Mouse (Mus musculus) lung, postnatal 0 days (tissue): ENCODE results near the gene Hist1h3g. TPM values are rescaled to one million over a fixed set of nuclear protein-coding genes. Genes with fewer than 3 reads are reported as not detected.

Experiments used
- ATAC-seq: fragments of 200-750 bp; cut with Nextera tagmentation; 2 replicates; pipeline ENCODE4 v1.8.0; 2017; ENCODE audit warnings: moderate library complexity
- DNase-seq: peaks from one replicate; pipeline ENCODE4 v3.0.0-alpha.2; 2016; ENCODE audit warnings: low spot score
- H3K27ac ChIP-seq: fragments of 300-500 bp; sonication (generic); 2 replicates; pipeline ENCODE4 v1.5.1; 2014; ENCODE audit warnings: antibody characterized with exemption, mild to moderate bottlenecking, low read length, mixed read lengths
- H3K27me3 ChIP-seq: fragments of 300-500 bp; sonication (generic); replicated peaks from 2 replicates; pipeline ENCODE4 v1.6.1; 2014; ENCODE audit warnings: low read length, mixed read lengths; ENCODE audit not compliant: insufficient read depth
- H3K36me3 ChIP-seq: fragments of 300-500 bp; sonication (generic); 2 replicates; pipeline ENCODE4 v1.6.1; 2014; ENCODE audit warnings: low read length, mixed read lengths; ENCODE audit not compliant: insufficient read depth
- H3K4me1 ChIP-seq: fragments of 300-500 bp; sonication (generic); 2 replicates; pipeline ENCODE4 v1.6.1; 2014; ENCODE audit warnings: antibody characterized with exemption, low read depth, low read length, mixed read lengths; ENCODE audit not compliant: insufficient read depth
- H3K4me2 ChIP-seq: fragments of 300-500 bp; sonication (generic); replicated peaks from 2 replicates; pipeline ENCODE4 v1.6.1; 2014; ENCODE audit warnings: low read depth, mild to moderate bottlenecking, low read length, moderate library complexity, mixed read lengths
- H3K4me3 ChIP-seq: fragments of 300-500 bp; sonication (generic); 2 replicates; pipeline ENCODE4 v1.5.1; 2014; ENCODE audit warnings: low read depth, low read length
- H3K9ac ChIP-seq: fragments of 300-500 bp; sonication (generic); replicated peaks from 2 replicates; pipeline ENCODE4 v1.6.1; 2014; ENCODE audit warnings: low read depth, mild to moderate bottlenecking
- H3K9me3 ChIP-seq: fragments of 300-500 bp; sonication (generic); 2 replicates; pipeline ENCODE4 v1.6.1; 2016; ENCODE audit warnings: low read length, mixed read lengths
- CTCF ChIP-seq: IDR thresholded peaks from 2 replicates; pipeline ENCODE4 v1.5.1; 2016; ENCODE audit warnings: antibody characterized with exemption, mild to moderate bottlenecking
- EP300 ChIP-seq: IDR thresholded peaks from 2 replicates; pipeline ENCODE4 v1.6.1; 2016; ENCODE audit warnings: antibody characterized with exemption, mild to moderate bottlenecking, control low read depth
- WGBS: fragments of 180-500 bp; shearing (Covaris S2); extraction: QIAGEN DNeasy Blood & Tissue Kit; methylation state at CpG from one replicate; pipeline ENCODE4 v1.1.7; 2014; 5-methylcytosine and 5-hydroxymethylcytosine counted together
- polyA plus RNA-seq: library from polyadenylated mRNA; unstranded; fragments of >200 nt; fragmentation: Nextera tagmentation; extraction: Ambion mirVana; gene quantifications from 2 replicates; pipeline ENCODE4 v1.2.1, GENCODE M21; 2015

Gene Hist1h3g
- polyA plus RNA-seq, 1 experiment from 2014 or later: 0.80 TPM

DNA sequence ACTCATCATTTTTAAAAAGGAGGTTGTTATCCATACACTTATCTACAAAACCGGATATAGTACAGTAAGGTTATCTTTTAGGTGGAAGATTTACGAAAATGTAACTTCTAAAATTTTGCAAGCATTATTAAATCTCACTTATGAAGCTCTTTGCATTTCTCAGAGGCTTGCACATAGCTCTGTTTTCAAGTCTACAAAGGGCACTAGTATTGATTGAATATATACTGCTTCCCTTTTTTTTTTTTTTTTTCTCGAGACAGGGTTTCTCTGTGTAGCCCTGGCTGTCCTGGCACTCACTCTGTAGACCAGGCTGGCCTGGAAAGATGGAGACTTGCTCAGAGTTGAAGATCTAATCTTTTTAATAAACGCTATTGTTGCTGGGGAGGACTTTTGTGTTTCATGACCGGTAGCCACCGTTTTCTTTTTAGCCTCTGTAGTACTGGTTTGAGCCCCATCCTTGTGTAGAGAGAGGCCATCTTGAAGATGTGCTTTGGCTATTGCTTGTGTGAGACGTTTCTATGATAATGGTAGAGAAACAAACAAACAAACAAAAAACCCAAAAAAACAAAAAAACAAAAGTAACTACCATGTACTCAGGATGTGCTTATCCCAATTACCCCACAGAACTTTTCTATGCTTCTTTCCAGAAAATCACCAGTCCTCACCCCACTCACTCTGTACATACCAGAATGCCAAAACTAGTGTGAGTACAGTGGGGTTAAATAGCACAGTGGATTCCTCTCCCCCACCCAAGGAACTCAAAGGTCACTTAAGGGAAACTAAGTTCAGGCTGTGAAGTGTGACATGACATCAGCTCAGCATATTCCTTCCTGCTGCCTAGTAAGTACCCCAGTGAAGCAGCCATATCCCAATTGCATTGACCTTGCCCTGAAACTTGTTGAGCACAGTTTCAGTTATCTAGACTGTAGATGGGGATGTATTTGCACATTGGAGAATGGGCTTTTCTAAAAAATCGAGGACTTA lies 17.0 kb downstream of the Hist1h3g start:
- peak overlapping the region; percentile 59 for H3K4me2 ChIP-seq
- WGBS: 38% methylated on average over 8 of the region's 8 CpGs
- H3K9me3 ChIP-seq: no peaks in the 10 kb centered on the region
- no peak for ATAC-seq
- peak overlapping the region; percentile 75; the same call in 1 of the 2 replicates for H3K27ac ChIP-seq
- H3K9ac ChIP-seq: no peak overlapping the region
- H3K27me3 ChIP-seq: no peaks in the 10 kb centered on the region
- DNase-seq: peak; percentile 4
- no peaks in the 10 kb centered on the region for H3K4me1 ChIP-seq
- TF ChIP-seq CTCF (no peak), EP300 (no peak)
- peak overlapping the region; percentile 41 for H3K4me3 ChIP-seq
- H3K36me3 ChIP-seq: no peaks in the 10 kb centered on the region

DNA sequence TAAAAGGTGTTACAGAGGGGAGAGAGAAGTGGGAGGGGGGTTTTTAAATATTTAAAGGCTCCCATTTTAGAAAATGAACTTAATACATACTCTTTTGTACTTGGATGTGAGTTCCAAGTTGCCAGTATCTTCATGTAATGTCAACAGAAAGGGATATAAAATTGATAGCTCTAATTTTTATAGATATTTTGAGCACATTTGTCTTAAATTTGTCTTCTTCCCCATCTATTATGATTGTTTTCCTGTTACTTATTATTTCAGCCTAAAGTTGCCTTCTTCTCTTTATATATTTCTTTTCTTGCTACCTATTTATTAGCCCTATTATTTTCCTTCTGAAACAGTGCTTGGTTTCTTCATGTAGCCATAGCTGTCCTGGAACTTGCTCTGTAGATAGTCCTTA lies 17.7 kb downstream of the Hist1h3g start, which contains the start of gene Hist1h1d:
Hist1h1d (plus strand) TSS at position 301 of the 400 bp plus-strand sequence.
- H3K9me3 ChIP-seq: no peaks in the 10 kb centered on the region
- DNase-seq (no peak), ATAC-seq (no peak)
- peak within 1 kb of the TSS; percentile 94; the same call in 1 of the 2 replicates for H3K27ac ChIP-seq
- H3K4me3 ChIP-seq: 0 out of 2 replicates have a peak within 1 kb of the TSS, but pooled peaks have one; percentile 56
- no peaks in the 10 kb centered on the region for H3K4me1 ChIP-seq
- no peak within 1 kb of the TSS for H3K9ac ChIP-seq
- no peak for TF ChIP-seq EP300
- H3K4me2 ChIP-seq: peak within 1 kb of the TSS; percentile 98; the same call in 1 of the 2 replicates
- no peaks in the 10 kb centered on the region for H3K36me3 ChIP-seq
- H3K27me3 ChIP-seq: no peaks in the 10 kb centered on the region

DNA sequence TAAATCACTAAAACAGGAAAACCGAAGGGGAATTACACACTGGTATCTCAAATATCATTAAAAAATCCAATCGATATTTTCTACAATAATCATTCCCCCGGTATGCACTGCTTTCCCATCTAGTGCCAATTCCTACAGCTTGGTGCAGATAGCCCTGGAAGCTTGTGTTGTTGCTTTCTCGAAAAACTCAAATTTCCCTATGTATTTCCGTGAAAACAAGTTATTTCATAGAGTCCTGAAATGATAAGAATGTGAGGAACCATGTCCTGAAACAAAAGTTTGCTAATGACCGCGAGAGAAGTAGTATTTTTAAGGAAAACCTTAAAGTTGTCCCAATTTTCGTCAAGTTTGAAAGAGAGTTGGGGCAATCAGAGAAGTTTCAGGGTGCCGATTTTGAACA lies 19.2 kb downstream of the Hist1h3g start:
- Histone ChIP-seq H3K27ac (peak overlapping the region; percentile 94), H3K9ac (peak overlapping the region; percentile 66), H3K9me3 (no peaks in the 10 kb centered on the region), H3K27me3 (no peaks in the 10 kb centered on the region), H3K4me2 (peak overlapping the region; percentile 98), H3K4me3 (peak overlapping the region; percentile 56), H3K36me3 (no peaks in the 10 kb centered on the region), H3K4me1 (no peaks in the 10 kb centered on the region)
- 15% methylated on average over 9 of the region's 9 CpGs for WGBS
- TF ChIP-seq EP300: no peak; the same call in 1 of the 2 replicates
- TF ChIP-seq CTCF: no peak
- ATAC-seq (no peak), DNase-seq (no peak)

DNA sequence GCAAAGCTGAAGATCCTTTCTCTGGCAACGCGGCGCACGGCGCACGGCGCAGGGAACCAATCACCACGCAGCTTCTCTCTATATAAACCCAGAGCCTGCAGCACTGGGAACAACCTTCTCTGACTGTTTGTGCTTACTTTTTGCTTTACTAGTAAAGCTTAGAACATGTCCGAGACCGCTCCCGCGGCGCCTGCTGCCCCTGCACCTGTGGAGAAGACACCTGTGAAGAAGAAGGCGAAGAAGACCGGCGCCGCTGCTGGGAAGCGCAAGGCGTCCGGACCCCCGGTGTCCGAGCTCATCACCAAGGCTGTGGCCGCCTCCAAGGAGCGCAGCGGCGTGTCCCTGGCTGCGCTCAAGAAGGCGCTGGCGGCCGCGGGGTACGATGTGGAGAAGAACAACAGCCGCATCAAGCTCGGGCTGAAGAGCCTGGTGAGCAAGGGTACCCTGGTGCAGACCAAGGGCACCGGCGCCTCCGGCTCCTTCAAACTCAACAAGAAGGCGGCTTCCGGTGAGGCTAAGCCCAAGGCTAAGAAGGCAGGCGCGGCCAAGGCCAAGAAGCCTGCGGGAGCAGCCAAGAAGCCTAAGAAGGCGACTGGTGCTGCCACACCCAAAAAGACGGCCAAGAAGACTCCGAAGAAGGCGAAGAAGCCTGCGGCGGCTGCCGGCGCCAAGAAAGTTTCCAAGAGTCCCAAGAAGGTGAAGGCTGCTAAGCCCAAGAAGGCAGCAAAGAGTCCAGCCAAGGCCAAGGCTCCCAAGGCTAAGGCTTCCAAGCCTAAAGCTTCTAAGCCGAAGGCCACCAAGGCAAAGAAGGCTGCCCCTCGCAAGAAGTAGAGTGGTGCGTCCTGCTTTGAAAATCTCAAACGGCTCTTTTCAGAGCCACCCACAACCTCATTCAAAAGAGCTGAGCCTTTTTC lies 20.0 kb downstream of the Hist1h3g start:
- 1% methylated on average over 53 of the region's 54 CpGs for WGBS
- peak; percentile 81 for ATAC-seq
- DNase-seq: peak; percentile 93

DNA sequence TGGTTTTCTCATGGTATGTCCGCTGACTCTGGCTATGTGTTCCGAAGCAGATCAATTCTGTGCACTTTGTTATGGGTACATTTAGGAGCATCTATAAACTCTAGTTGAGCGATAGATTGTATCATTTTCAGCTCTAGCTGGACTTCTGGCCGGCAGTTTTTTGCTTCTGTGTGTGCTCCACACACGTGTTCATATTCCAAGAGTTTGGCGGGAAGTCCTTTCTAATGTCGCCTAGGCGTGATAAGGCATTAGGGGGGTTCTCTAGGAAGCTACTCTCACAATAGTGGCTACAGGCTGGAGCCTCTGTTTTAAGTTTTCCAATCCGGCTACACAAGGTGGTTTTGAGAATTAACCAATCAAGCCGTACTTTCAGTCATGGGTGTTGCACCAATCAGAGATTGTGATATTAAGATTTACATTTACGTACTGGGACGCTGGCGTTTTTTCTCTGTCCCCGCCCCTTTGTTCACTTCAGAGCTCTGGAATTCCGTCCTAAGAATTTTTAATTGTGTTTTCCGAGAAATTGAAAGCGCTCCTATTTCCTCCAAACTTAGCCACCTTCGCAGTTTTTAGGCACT lies 20.7 kb downstream of the Hist1h3g start:
- H3K36me3 ChIP-seq: no peaks in the 10 kb centered on the region
- ATAC-seq (peak; percentile 70), DNase-seq (peak; percentile 98)
- H3K27me3 ChIP-seq: no peaks in the 10 kb centered on the region
- peak overlapping the region; percentile 66 for H3K9ac ChIP-seq
- under 1% methylated on average over 18 of the region's 18 CpGs for WGBS
- peak overlapping the region; percentile 98 for H3K4me2 ChIP-seq
- H3K27ac ChIP-seq: peak overlapping the region; percentile 94
- H3K4me3 ChIP-seq: peak overlapping the region; percentile 56
- TF ChIP-seq EP300 (peak; percentile 65; the same call in 1 of the 2 replicates), CTCF (no peak)
- no peaks in the 10 kb centered on the region for H3K4me1 ChIP-seq
- H3K9me3 ChIP-seq: no peaks in the 10 kb centered on the region

More for the DNA sequence above, 20.0 kb downstream of the Hist1h3g start:
- Histone ChIP-seq H3K4me2 (peak overlapping the region; percentile 98), H3K27me3 (no peaks in the 10 kb centered on the region), H3K27ac (peak overlapping the region; percentile 94), H3K9ac (peak overlapping the region; percentile 66), H3K4me3 (peak overlapping the region; percentile 56), H3K36me3 (no peaks in the 10 kb centered on the region), H3K9me3 (no peaks in the 10 kb centered on the region), H3K4me1 (no peaks in the 10 kb centered on the region)
- TF ChIP-seq EP300: no peak
- TF ChIP-seq CTCF: no peak
